Mouse (Mus musculus) adrenal gland, adult 2 months (tissue): ENCODE measurements around the gene Gm11172. TPM values are rescaled to one million over a fixed set of nuclear protein-coding genes. Genes with fewer than 3 reads are reported as not detected.
"Not testable (repeated sequence)": the region's sequence is repeated elsewhere in the genome, so short reads cannot be mapped to it uniquely, and the experiment has no call there.

Experiments used
- DNase-seq: peaks from one replicate; pipeline ENCODE4 v3.0.0; 2021
- polyA plus RNA-seq: library from polyadenylated mRNA; depleted of rRNA; stranded (reverse); fragments of >200 nt; gene quantifications from 2 replicates; pipeline ENCODE4 v1.2.3, GENCODE M21; 2012
- total RNA-seq, 2 experiments: library from RNA; stranded (reverse); gene quantifications; 2 replicates each; pipeline ENCODE4 v1.2.3; 2021

The Gm11172 gene
- total and polyA plus RNA-seq, 3 experiments: not detected

- no peak for DNase-seq
Measured at GRCm38 (mm10) chr16:10834542-10834910, 21.8 kb downstream of the Gm11172 start.

GRCm38 (mm10) chr16:10834911-10835587 is 22.3 kb downstream of the Gm11172 start, which contains the start of gene Rmi2:
Rmi2 (plus strand) TSS chr16:10835059.
- peak; percentile 93 for DNase-seq

- no peak for DNase-seq
Measured at GRCm38 (mm10) chr16:10836388-10836787, 23.7 kb downstream of the Gm11172 start.

GRCm38 (mm10) chr16:10837250-10837649 is 24.5 kb downstream of the Gm11172 start:
- DNase-seq: peak; percentile 29

- DNase-seq: no peak
Measured at GRCm38 (mm10) chr16:10837903-10838302, 25.2 kb downstream of the Gm11172 start.

GRCm38 (mm10) chr16:10838487-10839245 is 26.0 kb downstream of the Gm11172 start:
- DNase-seq: no peak

GRCm38 (mm10) chr16:10840018-10840417 is 27.3 kb downstream of the Gm11172 start:
- DNase-seq: no peak

- peak; percentile 69 for DNase-seq
Measured at GRCm38 (mm10) chr16:10842282-10842855, 29.7 kb downstream of the Gm11172 start.

GRCm38 (mm10) chr16:10843486-10844318 is 31.0 kb downstream of the Gm11172 start:
- peak; percentile 67 for DNase-seq

- no peak for DNase-seq
Measured at GRCm38 (mm10) chr16:10844319-10844670, 31.6 kb downstream of the Gm11172 start.

- DNase-seq: peak; percentile 64
Measured at GRCm38 (mm10) chr16:10845952-10846351, 33.2 kb downstream of the Gm11172 start.

GRCm38 (mm10) chr16:10846503-10846902 is 33.8 kb downstream of the Gm11172 start:
- peak; percentile 79 for DNase-seq

- DNase-seq: peak; percentile 89
Measured at GRCm38 (mm10) chr16:10849965-10850861, 37.5 kb downstream of the Gm11172 start.

- DNase-seq: no peak
Measured at GRCm38 (mm10) chr16:10850905-10851304, 38.2 kb downstream of the Gm11172 start.

GRCm38 (mm10) chr16:10852216-10852615 is 39.5 kb downstream of the Gm11172 start:
- not testable (repeated sequence) for DNase-seq

- DNase-seq: no peak
Measured at GRCm38 (mm10) chr16:10859726-10860245, 47.1 kb downstream of the Gm11172 start.

GRCm38 (mm10) chr16:10861408-10861807 is 48.7 kb downstream of the Gm11172 start:
- peak; percentile 78 for DNase-seq
